Mouse (Mus musculus) cerebellum, adult 2 months (tissue): ENCODE results near the gene Tti1. TPM values are rescaled to one million over a fixed set of nuclear protein-coding genes. Genes with fewer than 3 reads are reported as not detected.

Experiments used
- DNase-seq, 2 experiments: peaks; one replicate each; pipeline ENCODE4 v3.0.0; 2021
- H3K27ac ChIP-seq: fragments of 200-500 bp; 2 replicates; pipeline ENCODE4 v1.5.1; 2012; ENCODE audit warnings: low read length, control low read depth, inconsistent platforms; ENCODE audit not compliant: insufficient read depth
- H3K27me3 ChIP-seq: fragments of 200-500 bp; 2 replicates; pipeline ENCODE4 v1.6.1; 2012; ENCODE audit warnings: inconsistent platforms, mild to moderate bottlenecking, low read length, moderate library complexity; ENCODE audit not compliant: control insufficient read depth, insufficient read depth
- H3K4me1 ChIP-seq: fragments of 200-500 bp; 2 replicates; pipeline ENCODE4 v1.6.1; 2011; ENCODE audit warnings: low read length; ENCODE audit not compliant: control insufficient read depth, insufficient read depth
- H3K4me3 ChIP-seq: fragments of 200-500 bp; replicated peaks from 2 replicates; pipeline ENCODE3; 2011; ENCODE audit warnings: mild to moderate bottlenecking, low read depth, low read length, control low read depth; ENCODE audit not compliant: insufficient read depth
- CTCF ChIP-seq: fragments of 200-500 bp; IDR thresholded peaks from 2 replicates; pipeline ENCODE4 v1.5.1; 2011; ENCODE audit warnings: low read depth, mild to moderate bottlenecking, control low read depth, low read length, moderate library complexity, borderline replicate concordance; ENCODE audit not compliant: insufficient read depth
- POLR2A ChIP-seq: fragments of 200-500 bp; IDR thresholded peaks from 2 replicates; pipeline ENCODE4 v1.6.1; 2011; ENCODE audit warnings: low read length, control low read depth, borderline replicate concordance; ENCODE audit not compliant: insufficient read depth
- WGBS: fragments of 180-500 bp; shearing (Covaris S2); methylation state at CpG from one replicate; pipeline ENCODE4 v1.1.7; 2018; 5-methylcytosine and 5-hydroxymethylcytosine counted together
- polyA plus RNA-seq: library from polyadenylated mRNA; depleted of rRNA; stranded (reverse); fragments of >200 nt; gene quantifications from 2 replicates; pipeline ENCODE4 v1.2.3, GENCODE M21; 2012; rRNA removed

Gene Tti1
- polyA plus RNA-seq, result 19.9 and 21.4 TPM in 2 replicates

DNA sequence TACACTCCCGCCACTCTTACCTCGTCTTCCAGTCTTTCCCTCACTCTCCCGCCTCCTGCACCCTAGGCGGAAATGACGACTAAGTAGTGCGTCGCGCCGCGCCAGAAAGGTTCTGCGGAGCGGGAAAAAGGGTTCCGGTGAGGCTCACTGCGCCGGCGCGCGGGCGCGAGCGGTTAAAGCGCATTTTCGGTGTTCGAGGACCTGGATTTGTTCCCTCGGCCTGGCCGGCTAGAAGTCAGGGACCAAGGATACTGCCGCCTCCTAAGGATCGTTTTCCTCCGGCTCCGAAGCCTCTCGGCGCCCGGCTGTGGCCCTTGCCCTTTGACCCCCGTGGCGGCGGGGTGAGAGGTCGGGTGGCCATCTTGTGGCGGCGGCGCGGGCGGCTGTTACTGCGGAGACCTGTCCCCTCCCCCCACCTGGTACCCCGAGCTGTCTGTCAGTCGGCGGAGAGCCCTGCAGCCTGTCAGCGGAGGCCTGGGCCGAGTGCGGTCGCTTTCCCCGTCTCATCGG is at the start of gene Tti1, which contains the start of gene Rprd1b:
Gene Tti1 (minus strand): TSS at position 80 of the 510 bp plus-strand sequence.
Gene Rprd1b (plus strand): TSS at position 144 of the 510 bp plus-strand sequence.
- peak; percentile 82; the same call in 1 of the 2 replicates for TF ChIP-seq POLR2A
- no peak for TF ChIP-seq CTCF
- peak; percentile 93 to 98 for DNase-seq
- peaks cover 3% of the 10 kb centered on the region for H3K4me1 ChIP-seq
- H3K27ac ChIP-seq, result peak within 1 kb of the TSS; percentile 86
- peak within 1 kb of the TSS; percentile 83 for H3K4me3 ChIP-seq
- no peaks in the 10 kb centered on the region for H3K27me3 ChIP-seq
- under 1% methylated on average over 52 of the region's 52 CpGs for WGBS

GRCm38 (mm10) chr2:158077981-158078380 is 49.7 kb upstream of the Tti1 start:
- Histone ChIP-seq H3K27ac (no peak overlapping the region), H3K4me3 (no peak overlapping the region), H3K27me3 (no peaks in the 10 kb centered on the region), H3K4me1 (peaks cover 14% of the 10 kb centered on the region)
- 62% methylated on average over 2 of the region's 2 CpGs for WGBS
- TF ChIP-seq CTCF, result no peak
- no peak for TF ChIP-seq POLR2A
- no peak for DNase-seq

DNA sequence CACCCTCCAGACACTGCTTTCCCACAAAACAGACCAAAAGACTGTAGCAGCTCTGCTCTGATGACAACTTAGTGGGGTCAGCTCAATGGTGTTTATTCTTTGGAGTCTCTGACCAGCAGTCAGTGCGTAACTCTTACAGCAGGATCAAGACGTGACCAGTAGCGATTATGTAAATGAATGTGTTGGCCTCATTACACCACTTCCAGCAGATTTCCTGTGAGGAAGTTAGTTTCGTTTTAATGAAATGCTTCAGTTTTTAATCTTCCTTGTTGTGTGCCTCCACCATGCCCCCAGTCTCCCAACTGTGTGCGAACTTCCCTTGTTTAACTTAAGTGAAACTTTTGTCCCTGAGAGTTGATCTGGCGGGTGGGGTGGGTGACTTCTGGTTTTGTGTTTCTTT is 48.5 kb upstream of the Tti1 start:
- DNase-seq, result no peak
- H3K27me3 ChIP-seq, result no peaks in the 10 kb centered on the region
- no peak overlapping the region for H3K4me3 ChIP-seq
- H3K27ac ChIP-seq, result no peak overlapping the region
- H3K4me1 ChIP-seq, result peaks cover 14% of the 10 kb centered on the region
- WGBS, result 87% methylated on average over 6 of the region's 6 CpGs
- TF ChIP-seq CTCF, result no peak
- no peak for TF ChIP-seq POLR2A

GRCm38 (mm10) chr2:158074835-158075234 is 46.6 kb upstream of the Tti1 start:
- peaks cover 4% of the 10 kb centered on the region for H3K4me1 ChIP-seq
- 71% methylated on average over 5 of the region's 5 CpGs for WGBS
- no peak overlapping the region for H3K27ac ChIP-seq
- H3K27me3 ChIP-seq, result no peaks in the 10 kb centered on the region
- TF ChIP-seq CTCF, result no peak
- no peak for DNase-seq
- H3K4me3 ChIP-seq, result no peak overlapping the region

GRCm38 (mm10) chr2:158071633-158071995 is 43.4 kb upstream of the Tti1 start:
- TF ChIP-seq CTCF (no peak), POLR2A (no peak)
- 83% methylated on average over 5 of the region's 5 CpGs for WGBS
- Histone ChIP-seq H3K4me1 (no peaks in the 10 kb centered on the region), H3K27me3 (no peaks in the 10 kb centered on the region), H3K4me3 (no peak overlapping the region), H3K27ac (no peak overlapping the region)
- DNase-seq, result no peak

DNA sequence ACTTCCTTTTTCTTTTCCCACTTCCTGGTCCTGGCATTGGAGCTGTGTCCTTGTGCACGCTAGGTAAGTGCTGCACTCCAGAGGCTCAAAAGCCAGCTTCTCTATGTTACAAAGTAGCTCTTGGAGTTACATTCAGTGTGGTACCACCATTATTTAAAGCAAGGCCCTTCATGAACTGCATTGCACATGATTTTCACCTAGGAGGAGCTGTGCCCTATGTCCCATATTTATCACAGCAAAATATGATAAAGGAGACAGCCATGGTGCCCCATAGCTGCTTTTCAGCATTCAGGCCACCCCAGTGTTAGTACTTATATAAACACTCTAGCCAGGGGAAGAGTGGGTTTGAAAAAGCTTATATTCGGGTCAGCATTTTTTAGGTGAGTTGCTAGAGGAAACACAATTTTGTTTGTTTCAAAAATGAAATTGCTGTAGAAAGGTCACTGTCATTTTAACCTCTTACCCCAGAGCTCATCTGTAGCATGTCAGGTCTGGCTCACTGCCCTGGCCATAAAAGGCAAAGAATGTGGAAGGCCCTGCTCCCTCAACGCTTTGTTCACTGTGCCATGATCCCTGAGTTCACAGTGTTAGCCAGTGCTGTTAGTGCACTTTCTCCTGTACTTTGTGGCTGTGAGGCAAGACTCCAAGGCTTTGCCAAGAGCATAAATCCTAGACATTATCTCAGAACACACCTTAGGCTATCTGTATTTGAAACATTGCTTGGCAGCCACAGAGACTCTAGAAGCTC is 42.8 kb upstream of the Tti1 start:
- no peak for DNase-seq
- Histone ChIP-seq H3K27ac (no peak overlapping the region), H3K4me3 (no peak overlapping the region), H3K27me3 (no peaks in the 10 kb centered on the region), H3K4me1 (no peaks in the 10 kb centered on the region)
- WGBS, result 80% methylated on average over 3 of the region's 3 CpGs
- no peak for TF ChIP-seq POLR2A
- TF ChIP-seq CTCF, result no peak

DNA sequence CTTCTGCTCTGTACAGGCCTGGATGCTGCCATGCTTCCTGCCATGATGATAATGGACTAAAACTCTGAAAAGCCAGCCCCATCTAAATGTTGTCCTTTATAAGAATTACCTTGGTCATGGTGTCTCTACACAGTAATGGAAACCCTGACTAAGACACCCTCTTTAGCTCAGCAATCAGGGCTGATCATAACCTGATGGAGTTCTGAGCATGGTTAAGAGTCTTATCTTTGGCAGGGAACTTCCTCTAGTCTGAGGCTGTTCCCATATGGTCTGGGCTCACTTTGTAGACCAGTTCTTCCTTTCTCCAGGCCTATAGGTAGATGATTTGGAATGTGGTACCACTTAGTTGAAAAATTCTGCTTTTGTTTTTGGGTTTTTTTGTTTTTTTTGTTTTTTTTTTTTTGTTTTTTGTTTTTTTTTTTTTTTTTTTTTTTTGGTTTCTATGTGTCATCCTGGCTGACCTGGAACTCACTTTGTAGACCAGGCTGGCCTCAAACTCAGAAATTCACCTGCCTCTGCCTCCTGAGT is 40.3 kb upstream of the Tti1 start:
- TF ChIP-seq CTCF, result no peak
- Histone ChIP-seq H3K4me1 (peaks cover 10% of the 10 kb centered on the region), H3K27ac (no peak overlapping the region), H3K4me3 (no peak overlapping the region), H3K27me3 (no peaks in the 10 kb centered on the region)
- no peak for DNase-seq

DNA sequence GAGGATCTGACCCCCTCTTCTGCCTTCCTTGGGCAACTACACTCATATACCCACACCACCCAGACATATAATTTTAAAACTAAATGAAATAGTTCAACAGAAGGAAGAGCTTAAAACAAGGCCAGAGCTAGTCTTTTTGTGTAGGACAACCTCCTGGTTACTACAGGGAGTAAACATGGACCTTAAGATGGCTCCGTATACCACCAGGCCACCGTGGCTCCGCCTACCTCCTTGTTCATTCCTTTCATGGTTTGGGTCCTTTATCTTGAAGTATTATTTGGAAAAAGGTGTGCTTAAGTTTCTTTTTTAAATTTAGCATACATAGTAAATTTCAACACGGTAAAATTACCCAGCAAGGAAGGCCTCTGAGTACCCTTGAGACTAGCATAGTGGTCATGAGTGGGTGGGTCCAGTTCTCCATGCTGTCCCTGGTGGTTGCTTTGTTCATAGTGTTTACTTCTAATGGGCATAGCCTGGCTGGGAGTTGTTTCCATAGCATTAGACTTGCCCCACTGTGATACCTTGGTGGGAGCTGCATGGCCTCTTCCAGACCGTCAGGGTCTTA is 39.1 kb upstream of the Tti1 start:
- peaks cover 10% of the 10 kb centered on the region for H3K4me1 ChIP-seq
- 97% methylated on average over 5 of the region's 5 CpGs for WGBS
- no peak for DNase-seq
- no peak overlapping the region for H3K27ac ChIP-seq
- no peaks in the 10 kb centered on the region for H3K27me3 ChIP-seq
- H3K4me3 ChIP-seq, result no peak overlapping the region
- TF ChIP-seq POLR2A (no peak), CTCF (no peak)
